Mouse (Mus musculus) gastrocnemius, postnatal 4 days (tissue): Measurements from ENCODE around the gene Rab3il1. TPM values are rescaled to one million over a fixed set of nuclear protein-coding genes. Genes with fewer than 3 reads are reported as not detected.

Source experiments
- total RNA-seq, 2 experiments: library from RNA; stranded (reverse); gene quantifications; 2 replicates each; pipeline ENCODE4 v1.2.3; 2021

Rab3il1 gene
- total RNA-seq, 2 experiments from 2014 or later: 24.2 to 26.1 TPM

Other genes with a start within 250 kb of the Rab3il1 start
- gene Scgb2a2, start 154.1 kb upstream of the Rab3il1 start, total RNA-seq: not detected
- gene Incenp, start 102.1 kb upstream of the Rab3il1 start, total RNA-seq: 10 to 100 TPM; 39.3 TPM
- 1,000 to 10,000 TPM; 1,831 to 1,888 TPM for gene Fth1, start 21.1 kb upstream of the Rab3il1 start, total RNA-seq
- 1 to 10 TPM; 1.2 to 1.5 TPM for gene Best1, start within 50 bp of the Rab3il1 start, total RNA-seq
- gene Fads3, start 39.9 kb downstream of the Rab3il1 start, total RNA-seq: 10 to 100 TPM; 16.8 to 28.4 TPM
- 10 to 100 TPM; 26.2 to 27.3 TPM for gene Fads2, start 100.1 kb downstream of the Rab3il1 start, total RNA-seq
- gene Fads1, start 181.2 kb downstream of the Rab3il1 start, total RNA-seq: 10 to 100 TPM; 49.8 to 51.3 TPM
- 100 to 1,000 TPM; 122 to 143 TPM for gene Tmem258, start 202.3 kb downstream of the Rab3il1 start, total RNA-seq
- gene Fen1, start 202.5 kb downstream of the Rab3il1 start, total RNA-seq: 10 to 100 TPM; 15.3 to 16.0 TPM
- gene Myrf, start 239.1 kb downstream of the Rab3il1 start, total RNA-seq: under 1 TPM; 0.26 to 0.39 TPM